Mouse (Mus musculus): ENCODE results near the gene Mst1r. TPM values are rescaled to one million over a fixed set of nuclear protein-coding genes. Genes with fewer than 3 reads are reported as not detected.

Mst1r gene
- polyA plus RNA-seq, 1 experiment from 2014 or later: 7.1 TPM

GRCm38 (mm10) chr9:107908410-107909158, 1.9 kb downstream of the Mst1r start:
- H3K27me3 ChIP-seq (replicated peaks; ENCODE audit: control insufficient read depth, insufficient read depth, low read length): no peaks in the 10 kb centered on the region
- H3K9me3 ChIP-seq (ENCODE audit: control insufficient read depth): no peaks in the 10 kb centered on the region
- TF ChIP-seq CTCF (IDR thresholded peaks at IDR 0.05; ENCODE audit: low read depth): no peak
- H3K36me3 ChIP-seq (ENCODE audit: control insufficient read depth, insufficient read depth): peaks cover 22% of the 10 kb centered on the region; the same call in 1 of the 2 replicates
- WGBS: 13% methylated on average over 18 of the region's 18 CpGs
- ATAC-seq: peak; percentile 27
- peak overlapping the region; percentile 96 for H3K27ac ChIP-seq (ENCODE audit: low read depth, low read length)
- H3K4me1 ChIP-seq (replicated peaks; ENCODE audit: control insufficient read depth, insufficient read depth, low read length): peaks cover 5% of the 10 kb centered on the region; the same call in 1 of the 2 replicates
- H3K4me3 ChIP-seq (ENCODE audit: low read depth, low read length): peak overlapping the region; percentile 56
- H3K9ac ChIP-seq (ENCODE audit: low read depth, low read length): peak overlapping the region; percentile 68
- peak overlapping the region; percentile 77 for H3K4me2 ChIP-seq (replicated peaks; ENCODE audit: low read depth)

- 41% methylated on average over 15 of the region's 15 CpGs for WGBS
- H3K4me1 ChIP-seq (replicated peaks; ENCODE audit: control insufficient read depth, insufficient read depth, low read length): peaks cover 5% of the 10 kb centered on the region; the same call in 1 of the 2 replicates
- ATAC-seq: peak; percentile 61
- peak overlapping the region; percentile 56 for H3K4me3 ChIP-seq (ENCODE audit: low read depth, low read length)
- peaks cover 36% of the 10 kb centered on the region for H3K36me3 ChIP-seq (ENCODE audit: control insufficient read depth, insufficient read depth)
- no peaks in the 10 kb centered on the region for H3K9me3 ChIP-seq (ENCODE audit: control insufficient read depth)
- H3K4me2 ChIP-seq (replicated peaks; ENCODE audit: low read depth): peak overlapping the region; percentile 77
- no peaks in the 10 kb centered on the region for H3K27me3 ChIP-seq (replicated peaks; ENCODE audit: control insufficient read depth, insufficient read depth, low read length)
- no peak for TF ChIP-seq CTCF (IDR thresholded peaks at IDR 0.05; ENCODE audit: low read depth)
- H3K9ac ChIP-seq (ENCODE audit: low read depth, low read length): peak overlapping the region; percentile 68; the same call in 1 of the 2 replicates
- H3K27ac ChIP-seq (ENCODE audit: low read depth, low read length): peak overlapping the region; percentile 96
Observed at GRCm38 (mm10) chr9:107910025-107910769, 3.5 kb downstream of the Mst1r start.

- Histone ChIP-seq H3K9ac (ENCODE audit: low read depth, low read length) (no peak overlapping the region), H3K27me3 (replicated peaks; ENCODE audit: control insufficient read depth, insufficient read depth, low read length) (no peaks in the 10 kb centered on the region), H3K4me2 (replicated peaks; ENCODE audit: low read depth) (no peak overlapping the region), H3K36me3 (ENCODE audit: control insufficient read depth, insufficient read depth) (peaks cover 74% of the 10 kb centered on the region), H3K4me1 (replicated peaks; ENCODE audit: control insufficient read depth, insufficient read depth, low read length) (no peaks in the 10 kb centered on the region), H3K9me3 (ENCODE audit: control insufficient read depth) (no peaks in the 10 kb centered on the region), H3K27ac (ENCODE audit: low read depth, low read length) (no peak overlapping the region), H3K4me3 (ENCODE audit: low read depth, low read length) (no peak overlapping the region)
- no peak for ATAC-seq
- WGBS: 82% methylated on average over 16 of the region's 16 CpGs
- TF ChIP-seq CTCF (IDR thresholded peaks at IDR 0.05; ENCODE audit: low read depth): no peak
Observed at GRCm38 (mm10) chr9:107914764-107915420, 8.2 kb downstream of the Mst1r start.

- no peaks in the 10 kb centered on the region for H3K27me3 ChIP-seq (replicated peaks; ENCODE audit: control insufficient read depth, insufficient read depth, low read length)
- H3K4me2 ChIP-seq (replicated peaks; ENCODE audit: low read depth): no peak overlapping the region
- H3K4me3 ChIP-seq (ENCODE audit: low read depth, low read length): no peak overlapping the region
- no peaks in the 10 kb centered on the region for H3K9me3 ChIP-seq (ENCODE audit: control insufficient read depth)
- no peak overlapping the region for H3K9ac ChIP-seq (ENCODE audit: low read depth, low read length)
- H3K4me1 ChIP-seq (replicated peaks; ENCODE audit: control insufficient read depth, insufficient read depth, low read length): no peaks in the 10 kb centered on the region
- H3K27ac ChIP-seq (ENCODE audit: low read depth, low read length): no peak overlapping the region
- H3K36me3 ChIP-seq (ENCODE audit: control insufficient read depth, insufficient read depth): peaks cover 68% of the 10 kb centered on the region
- WGBS: 49% methylated on average over 13 of the region's 13 CpGs
- ATAC-seq: no peak
- no peak for TF ChIP-seq CTCF (IDR thresholded peaks at IDR 0.05; ENCODE audit: low read depth)
Observed at GRCm38 (mm10) chr9:107917895-107918608, 11.4 kb downstream of the Mst1r start.

- no peak for ATAC-seq
- peaks cover 67% of the 10 kb centered on the region for H3K36me3 ChIP-seq (ENCODE audit: control insufficient read depth, insufficient read depth)
- TF ChIP-seq CTCF (IDR thresholded peaks at IDR 0.05; ENCODE audit: low read depth): no peak
- no peaks in the 10 kb centered on the region for H3K9me3 ChIP-seq (ENCODE audit: control insufficient read depth)
- 85% methylated on average over 6 of the region's 6 CpGs for WGBS
- no peaks in the 10 kb centered on the region for H3K4me1 ChIP-seq (replicated peaks; ENCODE audit: control insufficient read depth, insufficient read depth, low read length)
- H3K9ac ChIP-seq (ENCODE audit: low read depth, low read length): no peak overlapping the region
- no peak overlapping the region for H3K27ac ChIP-seq (ENCODE audit: low read depth, low read length)
- no peaks in the 10 kb centered on the region for H3K27me3 ChIP-seq (replicated peaks; ENCODE audit: control insufficient read depth, insufficient read depth, low read length)
- H3K4me2 ChIP-seq (replicated peaks; ENCODE audit: low read depth): no peak overlapping the region
- H3K4me3 ChIP-seq (ENCODE audit: low read depth, low read length): no peak overlapping the region
Observed at GRCm38 (mm10) chr9:107918884-107919283, 12.2 kb downstream of the Mst1r start.
